In genomic region chr10:45311624-45312023, GRCm38 (mm10) we compare ENCODE assay signal across 14 mouse cellular contexts. TPM values are rescaled to one million over a fixed set of nuclear protein-coding genes. Genes with fewer than 3 reads are reported as not detected.
A peak's percentile ranks its signal among the peaks of the same experiment; 100 is the strongest.
DNase-seq lines count a peak whose midpoint lies in the region; ATAC-seq and TF ChIP-seq lines count a peak whose summit lies in the region.
"Had no signal": no experiment of that assay in that cellular context is flagged by ENCODE, and none has a peak within 500 bp of the region (broad histone marks: within the 10 kb centered on the region; RNA-seq: fewer than 3 reads in every experiment).

No protein-coding gene starts in this region.

- no peak overlapping the region for H3K4me2 ChIP-seq in limb, embryonic 14.5 days (replicated peaks; ENCODE audit: low read depth, low read length, severe bottlenecking)
- H3K4me2 ChIP-seq: lung, embryonic 14.5 days had no signal

- H3K4me3 ChIP-seq in left cerebral cortex, adult 2 months = no peak overlapping the region
- no peak overlapping the region for H3K4me3 ChIP-seq in limb, embryonic 14.5 days (replicated peaks; ENCODE audit: low read length)
- H3K4me3 ChIP-seq: layer of hippocampus, adult 2 months had no signal

- no peak for TF ChIP-seq CTCF in left cerebral cortex, adult 2 months (IDR thresholded peaks at IDR 0.05)
- TF ChIP-seq CTCF in brain, embryonic 14.5 days (IDR thresholded peaks at IDR 0.05; ENCODE audit: borderline replicate concordance, extremely low read depth, insufficient read depth, insufficient read length) = no peak

- peak; percentile 90 for ATAC-seq in limb, embryonic 14.5 days (ENCODE audit: low FRiP score, low read depth)

- H3K27me3 ChIP-seq in limb, embryonic 14.5 days (ENCODE audit: control insufficient read depth, insufficient read depth, low read length) = no peaks in the 10 kb centered on the region

- no peak overlapping the region for H3K9ac ChIP-seq in limb, embryonic 14.5 days (ENCODE audit: low read depth, low read length, severe bottlenecking)
- H3K9ac ChIP-seq: lung, embryonic 14.5 days had no signal

- peak; percentile 46 for DNase-seq in left cerebral cortex, postnatal 4 days
- no peak for DNase-seq in left cerebral cortex, adult 2 months (ENCODE audit: extremely low spot score in 1 of 2, low spot score in 2 of 2)
- peak; percentile 64 for DNase-seq in brain, embryonic 14.5 days (ENCODE audit: low read depth)
- DNase-seq in gastrocnemius, adult 18-20 months (ENCODE audit: low spot score) = peak; percentile 80
- DNase-seq in limb, embryonic 14.5 days (ENCODE audit: low spot score) = peak; percentile 54
- DNase-seq in heart, adult 8-10 months (ENCODE audit: low spot score) = no peak
- no peak for DNase-seq in urinary bladder, adult 2 months (ENCODE audit: low spot score)
- DNase-seq: cerebellum, adult 2 months; heart, postnatal 14 days; kidney, adult 8-10 months; lung, embryonic 14.5 days; thymus, postnatal 4 days had no signal

- intact Hi-C loops in left cerebral cortex, postnatal 4 days (cut with DNase I) = no loop called here
- intact Hi-C loops in left cerebral cortex, adult 2 months (cut with DNase I) = no loop called here

- 62% methylated on average over 7 of the region's 7 CpGs for WGBS in limb, embryonic 14.5 days

- H3K36me3 ChIP-seq in limb, embryonic 14.5 days (ENCODE audit: control insufficient read depth, insufficient read depth, low read length) = no peaks in the 10 kb centered on the region

- no peaks in the 10 kb centered on the region for H3K9me3 ChIP-seq in limb, embryonic 14.5 days (ENCODE audit: control insufficient read depth, low read length)

- no peak for TF ChIP-seq POLR2A in brain, embryonic 14.5 days (IDR thresholded peaks at IDR 0.05; ENCODE audit: borderline replicate concordance, extremely low read depth, insufficient read depth, insufficient read length, poor library complexity, severe bottlenecking)
- TF ChIP-seq POLR2A in limb, embryonic 14.5 days (IDR thresholded peaks at IDR 0.05; ENCODE audit: borderline replicate concordance, extremely low read depth, insufficient read depth, insufficient read length) = no peak

- H3K27ac ChIP-seq in left cerebral cortex, adult 2 months = no peak overlapping the region
- H3K27ac ChIP-seq in limb, embryonic 14.5 days (replicated peaks; ENCODE audit: low read depth, low read length) = 0 out of 2 replicates have a peak overlapping the region, but pooled peaks have one; percentile 9
- H3K27ac ChIP-seq: layer of hippocampus, adult 2 months had no signal

- H3K4me1 ChIP-seq in limb, embryonic 14.5 days (ENCODE audit: control insufficient read depth, insufficient read depth, low read length) = no peaks in the 10 kb centered on the region

RNA-seq across cellular contexts. Expression of gene Bves, which starts 23.9 kb away (rescaled TPM):
- total RNA-seq in left cerebral cortex, postnatal 4 days (2021) = 1 to 10 TPM in 1 of 2 experiments, under 1 TPM in 1; 0.34 to 1.1 TPM
- 1 to 10 TPM in 1 of 2 experiments, under 1 TPM in 1; 0.43 to 1.1 TPM for total RNA-seq in left cerebral cortex, adult 2 months (2021)
- 1.6 and 2.6 TPM in 2 replicates for polyA plus RNA-seq in brain, embryonic 14.5 days (2012; rRNA removed)
- 10 to 100 TPM; 34.5 to 37.2 TPM for total RNA-seq in gastrocnemius, adult 18-20 months (2021)
- polyA plus RNA-seq in limb, embryonic 14.5 days (2012; rRNA removed) = 4.2 and 5.0 TPM in 2 replicates
- 3.4 and 3.5 TPM in 2 replicates for polyA plus RNA-seq in limb, embryonic 14.5 days (2014; fragmentation: Nextera tagmentation; extraction: Ambion mirVana)
- total RNA-seq in heart, adult 8-10 months (2022) = 10 to 100 TPM; 29.5 to 34.0 (median 31.9) TPM
- 53.7 and 57.4 TPM in 2 replicates for polyA plus RNA-seq in urinary bladder, adult 2 months (2012; rRNA removed)
- total RNA-seq: megakaryocyte-erythroid progenitor cell, adult 5-6 weeks had no signal

Comparison
In these comparisons a context has a peak if more than half of its experiments do, and no peak if none do; other contexts are left out.
1. DNase-seq: peak in left cerebral cortex, postnatal 4 days (single experiment), brain, embryonic 14.5 days (single experiment), gastrocnemius, adult 18-20 months (single experiment) and limb, embryonic 14.5 days (single experiment); none in left cerebral cortex, adult 2 months (0 of 2), heart, adult 8-10 months (single experiment) and urinary bladder, adult 2 months (single experiment).
2. RNA of gene Bves, which starts 23.9 kb away (total RNA-seq): 34.5 to 37.2 TPM in gastrocnemius, adult 18-20 months and 29.5 to 34.0 TPM in heart, adult 8-10 months; 0.34 to 1.1 TPM in left cerebral cortex, postnatal 4 days and 0.43 to 1.1 TPM in left cerebral cortex, adult 2 months; every median in the first group is over 10 times any median in the second.